Mouse (Mus musculus): ENCODE data around the gene Gcnt3.

Gene Gcnt3

DNA sequence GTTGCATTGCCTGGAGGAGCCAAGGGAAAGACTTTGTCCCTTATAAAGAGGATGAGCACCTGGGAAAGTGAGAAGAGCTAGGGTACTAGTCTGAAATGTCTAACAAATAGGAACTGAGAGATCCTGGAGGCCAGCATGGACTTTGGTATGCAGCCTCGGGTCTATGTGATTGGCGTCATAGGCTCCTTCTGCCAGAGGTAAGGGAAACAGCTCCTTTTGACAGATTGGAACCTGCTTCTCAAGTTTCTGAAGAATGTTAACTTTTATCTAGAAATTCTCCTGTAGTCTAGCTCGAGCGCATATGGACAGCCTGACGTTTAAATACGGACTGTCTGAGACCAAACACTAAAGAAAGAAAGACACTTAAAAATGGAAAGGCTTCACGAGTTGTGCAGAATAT lies at the start of gene Gcnt3:
TSS of gene Gcnt3 (minus strand) at position 101 of the 400 bp plus-strand sequence.
- no peak for DNase-seq (ENCODE audit: low spot score)

DNA sequence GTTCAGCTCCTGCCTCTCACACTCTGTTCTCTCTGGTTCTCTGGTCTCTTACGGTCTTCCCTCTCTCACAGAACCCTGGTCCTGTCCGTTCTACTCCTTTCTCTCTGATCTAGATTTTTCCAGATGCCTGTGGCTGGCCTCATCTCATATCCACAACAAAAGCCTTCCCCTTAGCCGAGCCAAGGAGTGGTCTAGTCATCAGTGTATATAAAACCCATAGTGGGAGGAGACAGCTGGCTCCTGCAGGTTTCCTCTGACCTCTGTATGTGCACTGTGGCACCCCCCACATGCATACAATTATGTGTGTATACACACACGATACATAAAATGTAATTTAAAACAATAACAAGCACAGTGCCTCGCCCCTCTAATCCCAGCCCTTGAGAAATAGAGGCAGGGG lies 49.5 kb upstream of the Gcnt3 start:
- DNase-seq (ENCODE audit: low spot score) = no peak

- DNase-seq (ENCODE audit: low spot score) = no peak
These were observed 48.2 kb upstream of the Gcnt3 start for GRCm38 (mm10) chr9:70086091-70086490.

DNA sequence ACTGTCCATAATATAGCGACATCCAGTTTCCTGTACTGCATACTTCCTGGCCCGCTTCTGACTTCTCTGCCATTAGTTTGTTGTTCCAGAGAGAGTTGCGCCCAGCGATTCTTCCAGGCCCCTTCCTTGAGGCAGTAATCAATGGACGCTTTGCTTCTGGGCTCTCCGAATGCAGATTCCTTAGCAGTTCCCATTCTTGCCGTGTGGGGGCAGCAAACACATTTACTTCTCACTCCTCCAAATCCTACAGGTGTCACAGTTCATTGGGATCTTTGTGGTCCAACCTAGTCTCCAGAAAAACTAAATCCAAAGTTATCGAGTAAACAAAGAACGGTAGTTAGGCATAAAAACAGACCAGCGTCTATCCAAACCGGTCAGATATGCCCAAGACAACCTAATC lies 46.2 kb upstream of the Gcnt3 start:
- peak; percentile 74 for DNase-seq (ENCODE audit: low spot score)

DNA sequence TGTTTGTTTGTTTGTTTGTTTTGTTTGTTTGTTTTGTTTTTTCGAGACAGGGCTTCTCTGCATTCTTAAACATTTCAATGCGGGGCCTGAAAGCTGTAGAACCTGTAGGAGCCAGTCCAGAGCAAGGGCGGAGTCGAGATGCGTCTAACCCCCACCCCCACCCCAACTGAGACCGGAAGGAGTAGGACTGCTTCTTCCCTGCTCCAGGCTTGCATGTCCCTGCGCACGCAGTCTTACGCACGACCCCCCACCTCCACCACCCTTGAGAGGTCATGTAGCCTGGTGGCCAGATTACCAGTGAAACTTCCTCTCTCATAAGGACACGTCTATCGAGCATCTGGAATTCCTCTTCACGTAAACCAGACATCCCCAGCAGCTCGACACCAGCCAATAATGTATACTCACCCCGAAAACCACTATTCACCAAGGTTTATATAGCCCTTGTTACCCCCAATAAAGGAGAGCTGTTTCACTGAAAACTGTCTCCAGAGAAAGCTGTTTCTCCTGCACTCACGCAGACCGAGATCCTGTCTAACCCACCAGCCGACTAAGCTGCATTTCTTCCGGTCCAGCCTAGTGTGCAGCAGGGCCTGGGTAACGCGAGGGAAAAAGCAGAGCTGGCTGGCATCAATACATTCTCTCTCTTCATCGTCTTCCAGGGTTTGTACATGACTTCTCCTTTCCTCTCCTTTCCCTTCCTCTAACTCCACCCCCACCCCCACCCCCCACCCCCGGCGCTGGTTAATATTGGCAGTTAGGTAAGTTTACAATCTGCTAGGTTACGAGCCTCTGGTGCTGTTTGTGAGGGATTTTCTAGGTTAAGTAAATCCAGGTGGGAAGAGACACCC lies 44.7 kb upstream of the Gcnt3 start:
- no peak for DNase-seq (ENCODE audit: low spot score)

DNA sequence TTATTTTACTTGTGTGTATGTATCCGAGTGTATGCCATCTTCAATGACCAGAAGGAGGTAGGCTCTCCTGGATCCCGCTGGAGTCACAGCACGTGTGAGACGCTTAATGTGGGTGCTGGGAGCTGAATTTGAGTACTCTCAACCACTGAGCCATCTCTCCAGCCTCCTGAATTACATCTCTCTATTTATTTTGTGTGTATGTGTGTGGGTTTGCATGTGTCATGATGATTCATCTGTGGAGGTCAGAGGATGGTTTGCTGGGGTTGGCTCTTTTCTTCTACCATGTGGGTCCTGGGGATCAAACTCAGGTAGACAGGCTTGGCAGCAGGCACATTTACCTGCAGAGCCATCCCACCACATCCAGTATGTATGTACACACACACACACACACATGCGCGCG lies 43.9 kb upstream of the Gcnt3 start:
- no peak for DNase-seq (ENCODE audit: low spot score)

- DNase-seq (ENCODE audit: low spot score) = no peak
These were observed 43.1 kb upstream of the Gcnt3 start for GRCm38 (mm10) chr9:70080976-70081375.

DNA sequence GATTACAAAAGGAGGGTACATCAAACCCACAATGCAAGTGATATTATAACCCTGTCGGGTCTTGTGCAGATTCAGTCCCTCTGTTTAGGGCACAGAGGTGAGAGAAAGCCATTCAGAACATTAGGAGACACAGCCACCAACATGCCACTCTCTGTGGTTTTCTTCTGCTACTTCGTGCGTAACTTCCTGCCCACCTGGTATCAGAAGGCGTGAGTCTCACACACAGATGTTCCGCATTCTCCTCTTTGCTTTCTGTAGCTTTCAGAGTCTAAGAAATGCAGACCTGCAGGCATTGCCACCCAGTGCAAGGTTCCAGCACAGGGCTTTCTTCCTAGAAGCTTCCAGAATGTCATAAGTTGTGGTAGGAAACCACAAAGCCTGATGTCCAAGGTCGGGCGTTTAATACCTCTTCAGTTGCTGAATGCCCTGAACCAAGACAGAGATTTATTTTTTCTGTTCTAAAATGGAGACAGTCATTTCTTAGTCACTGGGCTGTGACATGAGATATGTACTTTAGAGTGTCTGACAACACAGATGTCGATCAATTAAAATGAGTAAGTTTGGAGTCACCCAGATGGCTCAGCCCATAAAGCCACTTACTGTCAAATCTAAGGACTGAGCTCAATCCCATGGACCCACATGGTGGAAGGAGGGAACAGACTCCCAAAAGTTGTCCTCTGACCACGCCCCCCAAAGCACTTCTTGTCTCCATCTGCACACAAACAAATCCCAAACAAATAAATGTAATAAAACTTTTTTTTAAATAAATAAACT lies 42.3 kb upstream of the Gcnt3 start:
- DNase-seq (ENCODE audit: low spot score) = no peak

GRCm38 (mm10) chr9:70078034-70078433 lies 40.1 kb upstream of the Gcnt3 start:
- no peak for DNase-seq (ENCODE audit: low spot score)

DNA sequence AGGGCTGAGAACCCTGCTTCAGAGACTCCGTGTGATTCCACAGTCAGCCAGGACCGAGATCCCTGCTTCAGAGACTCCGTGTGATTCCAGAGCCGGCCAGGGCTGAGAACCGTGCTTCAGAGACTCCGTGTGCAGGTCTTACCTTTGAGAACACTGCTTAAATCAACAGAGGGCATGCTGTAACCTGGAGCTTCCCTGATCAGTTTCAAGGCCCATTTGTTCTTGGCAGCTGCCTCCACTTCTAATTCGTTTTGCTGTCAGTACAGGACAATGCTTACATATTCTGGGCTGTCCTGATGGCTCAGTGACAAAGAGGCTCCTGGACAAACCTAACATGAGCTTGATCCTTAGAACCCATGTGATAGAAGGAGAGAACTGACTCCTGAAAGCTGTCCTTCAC lies 39.3 kb upstream of the Gcnt3 start:
- no peak for DNase-seq (ENCODE audit: low spot score)

GRCm38 (mm10) chr9:70072387-70072786 lies 34.5 kb upstream of the Gcnt3 start:
- no peak for DNase-seq (ENCODE audit: low spot score)

DNA sequence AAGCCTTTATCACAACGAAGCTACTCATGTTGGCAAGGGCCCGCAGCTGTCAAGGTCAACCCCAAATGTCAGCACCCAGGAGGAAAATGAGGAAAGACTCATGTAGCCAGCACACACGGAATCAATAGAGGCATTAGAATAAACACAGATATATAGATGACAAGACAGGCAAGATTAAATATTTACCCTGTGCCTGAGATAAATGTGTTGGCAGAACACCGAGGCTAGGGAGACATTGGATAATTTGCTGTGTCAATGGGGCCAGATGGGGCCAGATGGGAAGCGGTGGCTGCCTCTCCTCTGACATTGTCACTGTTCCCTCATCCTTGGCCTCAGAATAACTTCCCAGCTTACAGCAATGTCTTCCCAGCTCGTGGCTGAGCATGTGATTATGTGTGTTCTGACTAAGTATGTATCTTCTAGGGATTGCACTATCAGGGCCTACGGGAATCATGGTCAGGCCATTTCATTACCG lies 32.1 kb upstream of the Gcnt3 start:
- no peak for DNase-seq (ENCODE audit: low spot score)

- DNase-seq (ENCODE audit: low spot score) = no peak
These were observed 29.6 kb upstream of the Gcnt3 start for GRCm38 (mm10) chr9:70067497-70067896.

DNA sequence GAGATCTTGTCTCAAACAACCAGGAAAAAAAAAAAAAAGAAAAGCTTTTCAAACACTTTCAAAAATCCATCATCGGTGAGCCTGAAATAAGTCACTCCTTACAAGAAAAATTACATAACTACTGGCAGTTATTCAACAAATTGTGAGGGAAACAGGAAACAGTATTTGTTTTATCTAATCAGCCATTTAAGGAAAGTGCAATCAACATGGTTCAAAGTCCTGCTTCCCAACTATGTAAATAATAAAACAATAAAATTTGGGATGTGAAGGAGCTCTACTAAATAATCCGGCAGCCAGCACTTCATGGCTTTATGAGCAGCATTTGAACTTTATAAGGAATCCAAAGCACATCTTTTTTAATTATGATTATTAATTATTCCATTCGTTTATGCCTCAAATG lies 24.1 kb upstream of the Gcnt3 start:
- no peak for DNase-seq (ENCODE audit: low spot score)

DNA sequence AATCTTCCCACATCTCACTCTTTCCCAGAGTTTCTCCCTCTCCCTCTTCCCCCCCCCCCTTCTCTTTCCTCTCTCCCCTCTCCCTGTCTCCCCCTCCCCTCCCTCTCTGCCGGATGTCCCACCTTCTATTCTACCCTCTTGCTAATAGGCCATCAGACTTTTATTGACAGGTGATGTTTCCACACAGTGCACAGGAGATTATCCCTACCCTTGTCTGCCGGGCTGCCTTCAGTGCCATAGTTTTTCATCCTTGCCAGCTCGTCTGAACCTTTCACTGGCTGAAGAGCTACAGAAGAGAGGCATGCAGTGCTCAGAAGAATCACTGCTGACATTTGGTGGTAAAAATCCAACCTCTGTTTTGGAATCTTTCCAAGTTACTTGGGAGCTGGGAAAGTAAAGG lies 15.5 kb upstream of the Gcnt3 start:
- DNase-seq (ENCODE audit: low spot score) = no peak

GRCm38 (mm10) chr9:70052730-70053129 lies 14.8 kb upstream of the Gcnt3 start:
- no peak for DNase-seq (ENCODE audit: low spot score)

- DNase-seq (ENCODE audit: low spot score) = no peak
These were observed 12.0 kb upstream of the Gcnt3 start for GRCm38 (mm10) chr9:70049839-70050238.

GRCm38 (mm10) chr9:70049416-70049783 lies 11.5 kb upstream of the Gcnt3 start:
- DNase-seq (ENCODE audit: low spot score) = no peak

GRCm38 (mm10) chr9:70048751-70049415 lies 11.0 kb upstream of the Gcnt3 start:
- DNase-seq (ENCODE audit: low spot score) = no peak

- DNase-seq (ENCODE audit: low spot score) = no peak
These were observed 10.4 kb upstream of the Gcnt3 start for GRCm38 (mm10) chr9:70048280-70048679.

DNA sequence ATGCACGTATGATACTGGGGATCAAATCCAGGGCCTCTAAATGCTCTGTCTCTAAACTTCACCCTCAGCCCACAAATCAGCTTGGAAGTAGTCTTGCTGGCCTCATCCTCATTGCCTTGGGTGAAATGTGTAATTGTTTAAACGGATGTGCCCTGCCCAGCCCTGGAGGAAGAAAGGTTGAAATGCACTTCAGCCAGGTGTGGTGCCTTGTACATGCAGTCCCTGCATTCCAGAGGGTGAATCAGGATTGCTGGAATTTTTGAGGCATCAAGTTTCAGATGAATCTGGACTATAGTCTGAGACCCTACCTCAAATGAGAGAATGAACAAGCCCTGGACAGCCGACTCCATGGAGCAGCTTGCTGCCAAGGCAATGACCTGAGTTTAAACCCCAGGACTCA lies 10.0 kb upstream of the Gcnt3 start:
- DNase-seq (ENCODE audit: low spot score) = no peak

DNA sequence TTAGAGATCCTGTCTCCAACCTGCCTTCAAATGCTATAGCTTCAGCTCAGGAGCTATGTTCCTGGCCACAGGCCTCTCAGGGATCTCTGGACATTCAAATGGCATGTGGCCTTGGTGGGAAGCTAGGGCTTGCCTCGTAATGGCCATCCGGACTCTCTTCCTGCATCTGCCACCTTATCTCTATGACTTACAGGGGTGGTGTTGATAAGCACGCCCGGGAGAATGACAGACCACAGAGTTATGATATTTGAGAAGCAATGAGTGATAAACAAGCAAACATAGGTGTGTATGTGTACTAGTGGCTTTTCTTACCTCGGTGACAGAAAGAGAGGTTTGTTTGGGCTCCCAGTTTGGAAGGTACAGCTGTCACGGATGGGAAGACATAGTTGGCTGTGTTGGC lies 8.4 kb upstream of the Gcnt3 start:
- DNase-seq (ENCODE audit: low spot score) = no peak

- no peak for DNase-seq (ENCODE audit: low spot score)
These were observed 7.0 kb upstream of the Gcnt3 start for GRCm38 (mm10) chr9:70044865-70045264.

All from layer of hippocampus, adult 11-12 months (tissue).